Mouse (Mus musculus) splenic B cell, adult 2 months (primary cell): ENCODE data around the gene Cep97.
"Not testable (repeated sequence)": the region's sequence is repeated elsewhere in the genome, so short reads cannot be mapped to it uniquely, and the experiment has no call there.

Experiments used
- DNase-seq: peaks from one replicate; pipeline ENCODE4 v3.0.0-alpha.2; 2011; ENCODE audit warnings: low read depth, low spot score
- H3K27me3 ChIP-seq: 2 replicates; pipeline ENCODE4 v1.6.1; 2012; ENCODE audit warnings: mild to moderate bottlenecking, low read length, moderate library complexity, mixed read lengths; ENCODE audit not compliant: control insufficient read depth, poor library complexity, insufficient read depth, severe bottlenecking
- H3K36me3 ChIP-seq: 2 replicates; pipeline ENCODE4 v1.6.1; 2012; ENCODE audit warnings: mild to moderate bottlenecking, low read length, moderate library complexity, mixed read lengths; ENCODE audit not compliant: control insufficient read depth, poor library complexity, insufficient read depth, severe bottlenecking

The Cep97 gene

DNA sequence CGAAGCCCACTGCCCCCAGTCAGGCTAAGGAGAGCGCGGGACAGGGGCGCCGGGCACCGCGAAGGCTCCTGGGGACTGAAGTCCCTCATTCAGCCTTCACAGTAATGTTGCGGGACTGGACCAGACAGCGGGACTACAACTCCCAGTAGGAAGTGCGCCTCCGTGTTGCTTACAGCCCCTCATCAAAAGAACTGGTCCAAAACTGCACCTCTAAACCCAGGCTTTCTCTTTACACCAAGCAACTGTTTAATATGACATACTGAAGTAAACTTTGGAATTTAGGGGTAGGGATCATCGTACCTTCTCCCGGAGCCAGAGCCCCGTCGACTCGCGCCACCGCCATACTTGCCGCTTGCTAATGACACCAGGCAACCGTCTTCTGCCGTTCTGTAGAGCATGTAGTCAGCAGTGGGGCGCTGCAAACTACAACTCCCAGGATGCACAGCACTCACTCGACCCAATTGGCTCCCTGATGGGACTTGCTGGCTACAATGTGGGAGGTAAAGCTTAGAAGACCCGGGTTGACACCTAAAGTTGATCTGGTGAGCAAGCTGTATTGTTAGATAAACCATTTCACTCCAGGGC lies at the start of gene Cep97:
Gene Cep97 (minus strand): TSS at position 403 of the 585 bp plus-strand sequence.
- Histone ChIP-seq H3K27me3 (no peaks in the 10 kb centered on the region), H3K36me3 (no peaks in the 10 kb centered on the region)
- DNase-seq, result peak; percentile 94

- no peaks in the 10 kb centered on the region for H3K27me3 ChIP-seq
- peak; percentile 48 for DNase-seq
Observed at GRCm38 (mm10) chr16:55974903-55975285, 40.2 kb upstream of the Cep97 start.

DNA sequence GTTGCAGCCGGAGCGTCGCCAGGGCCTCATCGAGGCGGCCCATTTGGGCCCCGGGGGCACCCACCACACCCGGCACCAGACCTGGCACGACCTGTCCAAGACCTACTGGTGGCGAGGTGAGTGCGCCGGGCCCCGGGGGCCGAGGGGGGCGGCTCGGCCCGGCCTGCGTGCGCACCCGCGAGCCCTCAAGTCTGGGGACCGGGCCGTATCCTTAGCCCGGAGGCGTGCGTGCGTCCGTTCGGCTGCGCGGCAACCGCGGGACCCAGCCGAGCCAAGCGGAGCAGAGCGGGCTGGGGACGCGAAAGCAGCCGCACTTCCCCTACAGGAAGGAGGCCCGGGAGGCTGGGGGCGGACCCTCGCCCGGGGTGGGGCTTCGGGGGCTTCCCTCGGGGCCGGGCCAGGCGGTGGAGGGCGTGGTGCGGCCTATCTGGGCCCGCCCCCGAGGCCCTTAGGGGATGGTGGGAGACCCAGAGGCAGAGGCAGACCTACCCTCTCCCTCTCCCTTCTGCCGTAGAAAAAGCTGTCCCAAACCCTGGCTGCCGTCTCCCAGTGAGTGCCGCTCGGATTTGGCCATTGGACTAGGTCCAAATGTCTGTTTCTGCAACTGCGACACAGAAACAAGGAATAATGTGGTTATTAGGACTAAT lies 39.7 kb upstream of the Cep97 start:
- peak; percentile 89 for DNase-seq
- Histone ChIP-seq H3K27me3 (no peaks in the 10 kb centered on the region), H3K36me3 (peaks cover 16% of the 10 kb centered on the region)

More at GRCm38 (mm10) chr16:55974903-55975285, 40.2 kb upstream of the Cep97 start:
- peaks cover 16% of the 10 kb centered on the region for H3K36me3 ChIP-seq

DNA sequence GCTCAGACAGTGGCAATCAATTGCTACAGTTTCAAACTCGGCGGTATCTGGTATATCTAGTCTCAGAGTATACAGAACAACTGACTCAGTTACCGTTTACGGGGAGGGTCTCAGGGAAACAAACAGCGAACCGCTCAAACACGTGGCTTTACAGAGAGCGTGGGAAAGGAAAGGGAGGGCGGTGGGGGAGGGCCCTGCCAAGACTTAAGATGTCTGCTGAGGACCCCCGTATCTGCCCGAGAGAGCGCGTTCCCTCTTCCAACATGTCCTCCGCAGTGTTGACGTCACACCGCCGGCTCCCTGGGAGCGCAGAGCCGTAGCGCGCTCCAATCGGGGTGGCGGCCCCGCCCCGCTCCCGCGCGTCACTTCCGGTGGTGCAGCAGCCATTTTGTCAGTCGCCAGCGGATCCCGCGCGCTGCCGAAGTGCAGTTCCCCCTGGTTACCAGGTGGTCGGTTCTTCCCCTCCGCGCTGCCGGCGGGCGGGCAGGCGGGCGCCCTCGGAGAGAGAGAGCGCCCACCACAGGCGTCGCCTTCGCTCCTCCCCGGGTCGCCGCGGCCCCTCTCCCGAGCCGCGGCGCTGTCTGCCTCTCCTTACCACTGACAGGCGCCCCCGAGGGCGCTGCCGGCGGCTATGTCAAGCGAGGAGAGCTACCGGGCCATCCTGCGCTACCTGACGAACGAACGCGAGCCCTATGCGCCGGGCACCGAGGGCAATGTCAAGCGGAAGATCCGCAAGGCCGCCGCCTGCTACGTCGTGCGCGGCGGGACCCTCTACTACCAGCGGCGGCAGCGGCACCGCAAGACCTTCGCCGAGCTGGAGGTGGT lies 39.0 kb upstream of the Cep97 start, which contains the start of gene Zbtb11:
Gene Zbtb11 (plus strand): TSS at position 453 of the 825 bp plus-strand sequence.
- Histone ChIP-seq H3K27me3 (no peaks in the 10 kb centered on the region), H3K36me3 (peaks cover 16% of the 10 kb centered on the region)
- DNase-seq, result peak; percentile 100

DNA sequence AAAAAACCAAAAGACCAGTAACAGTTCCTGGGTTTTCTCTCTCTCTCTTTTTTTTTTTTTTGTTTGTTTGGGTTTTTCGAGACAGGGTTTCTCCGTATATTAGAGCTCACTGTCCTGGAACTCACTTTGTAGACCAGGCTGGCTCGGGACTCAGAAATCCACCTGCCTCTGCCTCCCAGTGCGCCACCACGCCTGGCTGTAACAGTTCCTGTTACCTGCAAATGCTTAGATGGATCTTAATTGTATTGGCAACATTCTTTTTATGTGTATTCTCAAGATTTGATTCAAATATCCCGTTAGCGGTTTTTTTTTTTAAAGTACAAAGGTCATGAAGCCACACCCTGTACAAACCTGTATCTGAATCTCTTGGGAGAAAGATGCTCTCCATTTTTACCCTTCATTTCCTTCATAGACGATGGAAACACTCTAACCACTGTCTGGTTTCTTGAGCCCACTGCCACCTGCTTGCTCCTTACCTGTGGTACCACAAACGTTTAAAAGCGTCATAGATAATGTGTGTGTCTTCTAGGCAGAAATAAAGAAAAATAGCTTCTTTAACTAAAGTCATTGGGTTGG lies 38.1 kb upstream of the Cep97 start:
- DNase-seq, result no peak
- Histone ChIP-seq H3K36me3 (peaks cover 18% of the 10 kb centered on the region), H3K27me3 (no peaks in the 10 kb centered on the region)

GRCm38 (mm10) chr16:55971735-55972615 lies 37.3 kb upstream of the Cep97 start:
- no peak for DNase-seq
- Histone ChIP-seq H3K27me3 (no peaks in the 10 kb centered on the region), H3K36me3 (peaks cover 18% of the 10 kb centered on the region)

DNA sequence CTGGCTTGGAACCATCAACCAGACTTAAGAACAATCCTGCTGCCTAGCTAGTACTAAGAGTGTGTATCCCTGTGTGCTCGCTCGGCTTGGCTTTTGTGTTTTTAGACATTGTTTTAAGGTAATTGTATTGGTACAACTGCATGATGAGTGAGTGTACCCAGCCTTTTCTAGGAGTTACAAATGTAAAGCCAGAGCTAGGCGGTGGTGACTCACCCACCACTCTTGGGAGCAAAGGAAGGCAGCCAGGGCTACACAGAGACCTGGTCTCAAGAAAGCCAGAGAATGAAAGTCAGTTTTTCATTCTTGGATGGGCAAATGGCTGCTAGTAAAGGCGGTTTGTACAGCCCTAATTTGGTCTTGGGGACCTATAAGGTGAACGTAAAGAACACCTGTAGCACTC lies 35.8 kb upstream of the Cep97 start:
- DNase-seq, result no peak
- no peaks in the 10 kb centered on the region for H3K27me3 ChIP-seq

DNA sequence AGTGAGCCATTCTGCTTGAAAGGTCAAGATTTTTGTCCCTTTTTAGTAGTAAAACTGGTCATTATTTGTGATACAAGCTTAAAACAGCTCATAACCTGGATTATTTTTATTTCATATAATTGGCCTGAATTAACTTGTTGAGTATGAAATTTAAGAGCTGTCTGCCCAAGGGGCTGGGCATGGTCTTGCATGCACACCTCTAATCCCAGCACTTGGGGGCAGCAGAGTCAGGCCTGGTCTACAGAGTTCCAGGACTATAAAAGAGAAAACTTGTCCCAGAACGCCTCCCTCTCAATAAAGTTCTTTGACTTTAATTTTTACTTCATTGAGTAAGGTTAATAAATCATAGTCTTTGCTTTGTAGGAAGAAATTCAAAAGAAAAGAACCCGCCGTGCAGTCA lies 34.5 kb upstream of the Cep97 start:
- DNase-seq, result peak; percentile 76
- Histone ChIP-seq H3K36me3 (peaks cover 18% of the 10 kb centered on the region), H3K27me3 (no peaks in the 10 kb centered on the region)

More for the DNA sequence above, 35.8 kb upstream of the Cep97 start:
- H3K36me3 ChIP-seq, result peaks cover 18% of the 10 kb centered on the region

- H3K36me3 ChIP-seq, result peaks cover 17% of the 10 kb centered on the region
- H3K27me3 ChIP-seq, result no peaks in the 10 kb centered on the region
- no peak for DNase-seq
Observed at GRCm38 (mm10) chr16:55967221-55967620, 32.6 kb upstream of the Cep97 start.

GRCm38 (mm10) chr16:55966212-55966871 lies 31.7 kb upstream of the Cep97 start, which contains the start of gene Rpl24:
TSS of gene Rpl24 (plus strand) at chr16:55966275.
- H3K36me3 ChIP-seq, result peaks cover 12% of the 10 kb centered on the region
- no peaks in the 10 kb centered on the region for H3K27me3 ChIP-seq
- DNase-seq, result peak; percentile 93

DNA sequence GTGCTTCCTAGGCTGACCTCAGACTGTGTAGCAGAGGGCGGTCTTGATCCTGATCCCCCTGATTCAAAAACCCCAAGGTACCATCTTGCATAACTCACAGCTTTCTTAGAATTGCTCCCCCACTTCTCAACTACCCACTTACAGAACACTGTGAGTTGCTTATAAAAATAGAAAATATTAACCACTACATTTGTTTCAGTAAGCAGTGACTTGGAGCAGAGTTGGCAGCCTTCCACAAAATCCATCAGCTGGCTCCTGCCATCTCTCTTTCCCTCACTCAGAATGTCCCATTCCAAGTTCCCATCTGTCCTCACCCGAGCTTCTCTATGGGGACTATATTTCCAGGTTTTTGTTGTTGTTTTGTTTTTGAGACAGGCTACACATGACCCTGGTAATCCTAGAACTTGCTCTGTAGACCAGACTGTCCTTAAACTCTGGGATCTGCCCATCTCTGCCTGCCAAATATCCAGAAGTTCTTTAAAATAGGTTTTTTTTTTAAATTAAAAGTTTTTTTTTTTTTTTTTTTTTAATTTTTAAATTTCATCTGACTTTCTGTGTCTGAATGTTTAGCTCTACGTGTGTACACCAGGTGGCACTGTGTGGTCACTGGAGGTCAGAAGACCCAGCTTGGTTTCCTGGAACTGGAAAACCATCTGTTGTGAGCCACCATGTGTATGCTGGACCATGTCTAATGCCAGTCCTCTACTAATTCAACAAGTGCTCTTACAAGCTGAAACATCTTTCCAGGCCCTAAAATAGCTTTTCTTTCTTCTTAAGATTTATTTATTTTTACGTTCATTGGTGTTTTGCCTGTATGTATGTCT lies 29.7 kb upstream of the Cep97 start:
- H3K36me3 ChIP-seq, result peaks cover 2% of the 10 kb centered on the region; the same call in 1 of the 2 replicates
- no peaks in the 10 kb centered on the region for H3K27me3 ChIP-seq
- DNase-seq, result peak; percentile 79

DNA sequence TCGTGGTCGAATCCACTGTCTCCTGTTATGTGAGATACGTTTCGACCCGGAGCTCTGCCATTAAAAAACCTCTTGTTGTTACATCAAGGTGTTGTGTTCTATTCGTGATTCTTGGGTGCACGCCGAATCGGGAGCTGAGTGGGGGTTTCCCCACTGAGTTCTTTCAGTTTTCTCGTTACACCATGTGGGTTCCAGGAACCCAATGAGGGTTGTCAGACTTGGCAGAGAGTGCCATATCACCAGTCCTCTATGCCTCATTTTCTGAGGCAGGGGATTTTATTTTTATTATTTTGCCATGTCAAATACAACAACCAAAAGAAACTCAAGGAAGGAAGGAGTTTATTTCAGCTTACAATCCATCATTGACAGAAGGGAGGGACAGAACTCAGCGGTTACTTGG lies 28.4 kb upstream of the Cep97 start:
- H3K36me3 ChIP-seq, DNase-seq, H3K27me3 ChIP-seq: not testable (repeated sequence)

DNA sequence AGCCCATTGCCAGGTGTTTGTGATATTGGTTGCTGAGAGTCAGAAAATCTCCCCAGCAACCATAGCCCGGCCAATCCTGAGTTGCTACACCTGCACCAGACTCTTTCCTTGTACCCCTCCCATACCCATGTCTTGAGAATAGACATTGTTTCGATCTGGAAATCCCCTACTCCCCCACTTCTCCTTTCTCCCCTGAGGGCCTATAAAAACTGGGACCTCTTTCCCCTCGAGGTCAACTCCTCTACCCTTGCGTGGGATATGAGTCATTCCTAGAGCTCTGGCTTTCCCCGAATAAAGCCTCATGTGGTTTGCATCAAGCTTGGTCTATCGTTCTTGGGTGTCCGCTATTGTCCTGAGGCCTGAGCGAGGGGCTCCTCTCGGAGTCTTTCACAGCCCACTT lies 19.5 kb upstream of the Cep97 start:
- not testable (repeated sequence) for H3K27me3 ChIP-seq, H3K36me3 ChIP-seq
- peak; percentile 30 for DNase-seq
